ENCODE assay signal across 9 mouse cellular contexts in genomic region chrX:161997170-161997795, GRCm38 (mm10).
DNase-seq lines count a peak whose midpoint lies in the region; ATAC-seq lines count a peak whose summit lies in the region.
"Had no signal": no experiment of that assay in that cellular context is flagged by ENCODE, and none has a peak within 500 bp of the region (broad histone marks: within the 10 kb centered on the region; RNA-seq: fewer than 3 reads in every experiment).

No protein-coding gene starts in this region.

- H3K36me3 ChIP-seq in kidney, embryonic 15.5 days: no peaks in the 10 kb centered on the region
- H3K36me3 ChIP-seq in hindbrain, embryonic 11.5 days (ENCODE audit: control insufficient read depth, insufficient read depth, low read length): no peaks in the 10 kb centered on the region
- no peaks in the 10 kb centered on the region for H3K36me3 ChIP-seq in midbrain, embryonic 15.5 days (replicated peaks)

- no peak overlapping the region for H3K4me2 ChIP-seq in kidney, embryonic 15.5 days
- no peak overlapping the region for H3K4me2 ChIP-seq in hindbrain, embryonic 11.5 days (replicated peaks; ENCODE audit: low read depth, low read length)
- H3K4me2 ChIP-seq in midbrain, embryonic 15.5 days: no peak overlapping the region

- no peak overlapping the region for H3K4me3 ChIP-seq in kidney, embryonic 15.5 days (replicated peaks)
- H3K4me3 ChIP-seq in hindbrain, embryonic 11.5 days (ENCODE audit: low read depth, low read length): no peak overlapping the region
- no peak overlapping the region for H3K4me3 ChIP-seq in midbrain, embryonic 15.5 days

- 42% methylated on average over 2 of the region's 2 CpGs for WGBS in kidney, embryonic 15.5 days
- WGBS in hindbrain, embryonic 11.5 days: 30% methylated on average over 2 of the region's 2 CpGs
- WGBS in midbrain, embryonic 15.5 days: 47% methylated on average over 2 of the region's 2 CpGs

- H3K27ac ChIP-seq in kidney, embryonic 15.5 days: peak overlapping the region; percentile 45
- peak overlapping the region; percentile 76 for H3K27ac ChIP-seq in hindbrain, embryonic 11.5 days (ENCODE audit: low read depth, low read length)
- peak overlapping the region; percentile 36; the same call in 1 of the 2 replicates for H3K27ac ChIP-seq in midbrain, embryonic 15.5 days

- peaks cover 62% of the 10 kb centered on the region for H3K27me3 ChIP-seq in kidney, embryonic 15.5 days
- peaks cover 7% of the 10 kb centered on the region for H3K27me3 ChIP-seq in hindbrain, embryonic 11.5 days (ENCODE audit: control insufficient read depth, insufficient read depth, low read length)
- H3K27me3 ChIP-seq in midbrain, embryonic 15.5 days (replicated peaks): peaks cover 4% of the 10 kb centered on the region

- no peaks in the 10 kb centered on the region for H3K9me3 ChIP-seq in kidney, embryonic 15.5 days (replicated peaks)
- no peaks in the 10 kb centered on the region for H3K9me3 ChIP-seq in hindbrain, embryonic 11.5 days (ENCODE audit: control insufficient read depth, low read length)
- no peaks in the 10 kb centered on the region for H3K9me3 ChIP-seq in midbrain, embryonic 15.5 days

- intact Hi-C loops in gastrocnemius, postnatal 36 days (cut with DNase I): no loop called here

- no peak for ATAC-seq in kidney, embryonic 15.5 days (replicated peaks; ENCODE audit: low FRiP score)
- peak; percentile 75 for ATAC-seq in hindbrain, embryonic 11.5 days (ENCODE audit: low FRiP score)
- ATAC-seq in midbrain, embryonic 15.5 days (replicated peaks): peak; percentile 75; the same call in 1 of the 2 replicates

- peaks cover 7% of the 10 kb centered on the region; the same call in 1 of the 2 replicates for H3K4me1 ChIP-seq in kidney, embryonic 15.5 days
- no peaks in the 10 kb centered on the region for H3K4me1 ChIP-seq in hindbrain, embryonic 11.5 days (replicated peaks; ENCODE audit: control insufficient read depth, insufficient read depth, low read length)
- 0 out of 2 replicates have a peak, but pooled peaks cover 3% of the 10 kb centered on the region for H3K4me1 ChIP-seq in midbrain, embryonic 15.5 days

- no peak overlapping the region for H3K9ac ChIP-seq in kidney, embryonic 15.5 days
- H3K9ac ChIP-seq in hindbrain, embryonic 11.5 days (ENCODE audit: low read depth, low read length): 0 out of 2 replicates have a peak overlapping the region, but pooled peaks have one; percentile 11
- no peak overlapping the region for H3K9ac ChIP-seq in midbrain, embryonic 15.5 days

- DNase-seq in kidney, adult 11 months: no peak
- peak; percentile 46 for DNase-seq in embryo, embryonic 9.5 days (ENCODE audit: extremely low spot score)
- DNase-seq in hindbrain, embryonic 11.5 days (ENCODE audit: low spot score): peak; percentile 37
- no peak for DNase-seq in urinary bladder, postnatal 14 days (ENCODE audit: low spot score)
- DNase-seq in ovary, postnatal 10 days (ENCODE audit: low spot score): no peak
- no peak for DNase-seq in gastrocnemius, postnatal 36 days
- DNase-seq: right cerebral cortex, adult 18-20 months had no signal

Comparison
In these comparisons a context has a peak if more than half of its experiments do, and no peak if none do; other contexts are left out.
1. DNase-seq: peak in embryo, embryonic 9.5 days (single experiment) and hindbrain, embryonic 11.5 days (single experiment); none in kidney, adult 11 months (single experiment), urinary bladder, postnatal 14 days (single experiment), ovary, postnatal 10 days (single experiment) and gastrocnemius, postnatal 36 days (0 of 2).
2. Peak in every context shown above with its lines, with median percentiles within 50 percentile points of each other: H3K27ac ChIP-seq.